Mouse (Mus musculus): Measurements from ENCODE around the gene Fam166b. TPM values are rescaled to one million over a fixed set of nuclear protein-coding genes. Genes with fewer than 3 reads are reported as not detected.

Fam166b gene
- total RNA-seq, 2 experiments from 2014 or later, result 0.25 TPM; not detected in 1

DNA sequence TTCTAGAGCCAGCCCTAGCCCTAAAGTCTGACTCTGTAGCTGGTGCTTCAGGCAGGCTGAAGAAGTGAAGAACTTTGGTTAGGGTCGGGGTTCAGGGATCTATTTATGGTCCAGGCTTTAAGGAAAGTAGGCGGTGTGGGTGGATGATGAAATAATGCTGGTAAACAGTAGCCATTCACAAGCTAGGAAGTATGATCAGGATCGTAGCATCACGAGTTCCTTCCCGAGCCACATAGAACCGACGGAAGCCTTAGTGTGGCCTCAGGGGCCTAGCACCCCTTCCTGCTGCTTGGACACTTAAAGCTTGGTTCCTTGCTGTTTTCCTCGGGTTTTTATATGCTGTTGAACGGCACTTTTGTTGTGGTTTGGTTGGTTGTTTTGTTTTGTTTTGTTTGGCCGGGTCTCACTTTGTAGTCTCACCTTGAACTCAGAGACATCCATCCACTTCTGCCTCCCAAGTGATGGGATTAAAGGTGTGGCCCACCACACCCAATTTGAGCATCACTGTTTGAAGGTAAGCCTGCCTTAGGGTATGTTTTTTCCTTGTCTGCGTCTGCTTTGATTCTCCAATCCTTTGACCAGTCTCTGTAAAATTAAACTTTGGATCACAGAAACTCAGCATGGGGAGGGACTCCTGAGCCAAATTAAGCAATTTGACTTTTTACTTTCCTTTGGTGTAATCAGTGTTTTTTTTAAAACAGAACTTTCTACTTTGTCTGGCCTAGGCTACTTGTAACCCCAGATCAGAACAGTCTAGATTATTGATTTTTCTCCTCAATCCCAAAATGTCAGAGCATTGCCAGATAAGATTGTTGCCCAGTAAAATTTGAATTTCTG, 45.5 kb downstream of the Fam166b start:
- no peak for DNase-seq (ENCODE audit: low spot score in 2 of 2)

DNA sequence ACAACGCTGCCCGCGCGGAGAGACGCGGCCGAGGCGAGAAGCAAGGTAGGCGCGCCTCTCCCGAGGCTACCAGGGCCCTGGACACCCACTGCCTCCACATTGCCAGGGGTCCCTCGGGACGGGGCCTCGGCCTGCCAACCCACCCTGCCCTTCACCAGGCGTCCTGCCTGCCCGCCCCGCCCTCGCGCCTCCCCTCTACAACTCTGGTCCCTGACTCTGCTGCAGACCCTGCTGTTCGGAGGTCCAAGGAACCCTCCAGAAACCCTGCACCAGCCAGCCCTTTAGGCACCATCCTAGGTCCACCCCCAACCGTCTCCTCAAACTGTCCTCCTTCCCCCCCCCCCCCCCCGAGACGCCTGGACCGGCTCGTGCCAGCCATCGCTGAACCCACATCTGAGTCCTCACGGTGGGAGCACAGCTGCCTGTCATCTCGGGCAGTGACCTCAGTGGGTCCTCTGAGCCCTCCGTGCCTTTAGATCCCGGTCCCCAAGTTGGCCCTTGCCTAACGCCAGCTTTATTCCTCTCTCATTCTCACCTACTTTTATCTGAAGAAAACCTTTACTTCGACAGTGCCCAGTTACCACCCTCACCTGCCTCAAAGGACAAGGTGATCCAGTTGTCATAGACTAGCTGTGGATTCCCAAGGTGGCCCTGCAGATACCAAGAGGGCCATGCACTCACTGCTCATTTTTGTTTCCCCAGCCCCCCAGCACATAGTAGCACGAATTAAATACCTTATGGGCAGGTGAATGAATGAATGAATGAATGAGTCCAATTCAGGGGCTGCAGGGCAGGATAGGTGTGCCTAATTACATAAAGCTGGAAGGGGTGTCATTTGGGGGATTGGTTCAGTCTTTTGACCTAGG, 46.5 kb downstream of the Fam166b start:
- no peak for DNase-seq (ENCODE audit: low spot score in 2 of 2)

DNA sequence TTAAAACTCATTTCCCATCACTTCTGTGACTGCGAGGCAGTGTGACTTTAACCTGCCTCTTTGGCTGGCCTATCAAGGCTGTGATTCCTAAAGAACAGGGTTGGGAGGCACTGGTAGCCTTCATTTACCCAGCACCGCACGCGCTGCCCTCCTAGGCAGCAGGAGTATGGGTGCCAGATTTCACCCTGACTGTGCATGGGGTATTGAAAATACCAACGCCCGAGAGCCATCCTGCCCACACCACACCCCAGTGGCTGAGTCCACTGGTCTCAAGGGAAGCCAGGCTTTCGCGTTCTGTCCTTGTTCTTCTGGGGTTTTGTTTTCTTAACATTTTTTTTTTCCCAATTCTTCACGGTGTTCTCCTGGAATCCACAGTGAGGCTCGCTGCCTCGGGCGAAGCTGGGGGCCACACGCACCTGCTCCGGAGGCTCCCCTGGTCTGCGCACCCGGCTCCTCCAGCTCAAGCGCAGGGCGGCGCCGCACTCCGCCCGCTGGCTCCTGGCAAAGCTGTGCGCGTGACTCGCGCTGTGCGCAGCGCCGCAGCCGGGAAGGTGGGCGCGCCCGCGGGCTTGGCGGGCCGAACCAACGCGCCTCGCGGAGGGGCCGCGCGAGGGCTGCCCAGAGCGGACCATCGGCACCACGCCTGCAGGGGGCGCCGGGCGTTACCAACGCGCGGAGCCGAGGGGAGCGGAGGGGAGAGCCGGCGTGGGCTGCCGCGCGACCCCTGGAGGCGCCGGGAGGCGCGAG, 47.4 kb downstream of the Fam166b start, which contains the start of gene Rusc2:
Rusc2 (plus strand) TSS at position 572 of the 747 bp plus-strand sequence.
- DNase-seq (ENCODE audit: low spot score in 2 of 2), result peak; percentile 74 to 80

DNA sequence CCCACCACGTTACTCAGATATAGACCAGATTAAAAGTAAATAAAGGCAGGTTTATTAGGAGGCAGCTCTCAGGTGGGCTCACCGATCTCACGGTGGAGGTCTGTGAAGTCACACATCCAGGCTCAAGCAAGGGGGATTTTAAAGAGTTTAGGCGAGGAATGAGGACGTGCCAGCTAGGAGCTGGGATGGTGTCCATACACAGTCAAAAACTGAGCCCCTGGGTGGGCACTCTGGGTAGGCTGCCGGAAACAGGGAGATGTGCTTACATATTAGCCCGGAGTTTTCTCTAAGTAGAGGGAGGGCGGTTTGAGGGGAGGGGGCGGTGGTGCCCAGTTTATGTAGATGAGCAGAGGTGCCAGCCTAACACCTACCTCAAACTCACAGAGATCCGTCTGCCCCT, 48.0 kb downstream of the Fam166b start:
- no peak for DNase-seq (ENCODE audit: low spot score in 2 of 2)

DNA sequence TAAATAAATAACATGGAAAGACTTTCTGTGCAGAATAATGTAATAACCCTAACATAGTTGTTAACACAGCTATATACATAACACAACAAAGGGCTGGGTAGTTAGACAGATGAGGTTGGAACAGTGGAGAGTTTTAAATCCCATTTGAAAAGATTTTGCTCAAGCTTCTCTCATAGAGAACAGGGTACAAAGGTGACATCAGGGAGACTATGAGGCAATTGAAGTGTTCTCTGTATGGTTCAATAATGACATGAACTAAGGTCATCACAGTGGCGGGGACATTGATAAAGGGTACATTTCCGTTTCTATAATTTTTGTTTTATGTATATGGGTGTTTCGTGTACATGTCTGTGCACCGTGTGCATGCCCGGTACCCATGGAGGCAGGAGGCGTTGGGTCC, 49.3 kb downstream of the Fam166b start:
- no peak for DNase-seq (ENCODE audit: low spot score in 2 of 2)

Other genes starting within 250 kb of the Fam166b start
- under 1 TPM; 0.68 to 0.90 TPM for gene Atp8b5, start 162.0 kb downstream of the Fam166b start, total RNA-seq (2021)
- 10 to 100 TPM; 29.7 to 34.5 TPM for gene Rusc2, start 47.2 kb downstream of the Fam166b start, total RNA-seq (2021)
- gene Tesk1, start 12.8 kb upstream of the Fam166b start, total RNA-seq (2021), result 10 to 100 TPM; 57.3 to 60.5 TPM
- gene Cd72, start 25.5 kb upstream of the Fam166b start, total RNA-seq (2021), result 1 to 10 TPM in 1 of 2 experiments, under 1 TPM in 1; 0.95 to 2.1 TPM
- gene Sit1, start 54.6 kb upstream of the Fam166b start, total RNA-seq (2021), result not detected
- gene Ccdc107, start 63.8 kb upstream of the Fam166b start, total RNA-seq (2021), result 10 to 100 TPM; 44.3 TPM
- gene Arhgef39, start 70.6 kb upstream of the Fam166b start, total RNA-seq (2021), result 10 to 100 TPM; 11.3 to 15.0 TPM
- gene Car9, start 77.8 kb upstream of the Fam166b start, total RNA-seq (2021), result 1 to 10 TPM; 1.4 to 1.5 TPM
- gene Tpm2, start 94.6 kb upstream of the Fam166b start, total RNA-seq (2021), result 100 to 1,000 TPM; 135 to 293 TPM
- 100 to 1,000 TPM; 130 to 160 TPM for gene Creb3, start 133.2 kb upstream of the Fam166b start, total RNA-seq (2021)
- gene Tln1, start 133.6 kb upstream of the Fam166b start, total RNA-seq (2021), result 100 to 1,000 TPM; 209 to 246 TPM
- 10 to 100 TPM; 65.3 to 68.5 TPM for gene Rgp1, start 149.6 kb upstream of the Fam166b start, total RNA-seq (2021)
- 10 to 100 TPM; 17.8 to 18.2 TPM for gene Gba2, start 149.7 kb upstream of the Fam166b start, total RNA-seq (2021)
- gene Msmp, start 155.4 kb upstream of the Fam166b start, total RNA-seq (2021), result 1 to 10 TPM; 1.4 to 2.2 TPM
- gene Npr2, start 202.8 kb upstream of the Fam166b start, total RNA-seq (2021), result 10 to 100 TPM; 43.0 to 47.5 TPM
- gene Spag8, start 224.5 kb upstream of the Fam166b start, total RNA-seq (2021), result 1 to 10 TPM; 1.2 to 1.4 TPM
- 10 to 100 TPM; 76.5 to 83.8 TPM for gene Hint2, start 227.3 kb upstream of the Fam166b start, total RNA-seq (2021)
- 10 to 100 TPM; 11.3 to 11.6 TPM for gene Tmem8b, start 239.8 kb upstream of the Fam166b start, total RNA-seq (2021)
- gene Fam221b, start 240.0 kb upstream of the Fam166b start, total RNA-seq (2021), result under 1 TPM; 0.31 to 0.62 TPM